Mouse (Mus musculus): ENCODE data around the gene Lnx2. TPM values are rescaled to one million over a fixed set of nuclear protein-coding genes. Genes with fewer than 3 reads are reported as not detected.

Gene Lnx2
- 48.3 and 54.5 TPM in 2 replicates for polyA plus RNA-seq (2012; rRNA removed)

DNA sequence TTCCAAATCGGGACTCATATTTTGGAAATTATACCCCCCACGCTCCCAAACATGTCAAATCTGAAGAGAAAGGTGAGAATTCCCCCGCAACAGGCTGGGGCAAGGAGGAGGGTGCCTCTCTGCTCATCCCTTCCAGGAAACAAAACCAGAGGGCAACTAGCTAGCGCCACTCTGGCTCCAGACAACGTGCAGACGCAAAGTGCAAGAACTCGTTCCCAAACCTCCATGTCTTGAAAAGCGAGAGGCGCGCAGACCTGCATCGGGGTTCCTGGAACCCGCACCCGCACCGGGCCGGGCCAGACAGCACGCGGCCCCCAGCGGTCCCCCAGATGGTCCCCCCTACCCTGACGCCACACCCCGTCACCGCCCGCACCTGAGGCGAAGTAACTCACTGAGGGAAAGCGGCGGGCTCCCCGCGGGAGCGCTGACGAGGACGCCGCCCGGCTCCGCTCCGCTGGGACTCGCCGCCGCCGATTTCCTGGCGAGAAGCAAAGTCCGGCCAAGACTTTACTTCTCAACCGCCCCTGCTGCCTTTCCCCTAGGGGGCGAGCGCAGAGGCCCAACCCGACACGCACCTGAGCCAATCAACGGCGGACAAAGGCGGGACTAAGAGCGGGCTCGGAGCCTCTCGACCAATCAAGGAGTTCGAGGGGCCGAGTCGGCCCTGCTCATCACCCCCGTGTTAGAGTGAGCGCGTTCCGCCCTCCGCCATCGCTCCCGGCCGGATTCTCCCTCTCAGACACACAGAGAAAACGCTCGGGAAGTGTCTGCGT, at the start of gene Lnx2:
Lnx2 (minus strand) TSS at position 561 of the 773 bp plus-strand sequence.
- under 1% methylated on average over 65 of the region's 65 CpGs for WGBS
- H3K4me3 ChIP-seq (ENCODE audit: control insufficient read depth, insufficient read depth, low read length), result peak within 1 kb of the TSS; percentile 93
- peak; percentile 99 for DNase-seq
- TF ChIP-seq CTCF (IDR thresholded peaks at IDR 0.05; ENCODE audit: borderline replicate concordance, control insufficient read depth, extremely low read depth, insufficient read depth, low read length, poor library complexity) (peak; percentile 80; the same call in 1 of the 2 replicates), POLR2A (IDR thresholded peaks at IDR 0.05; ENCODE audit: control insufficient read depth, extremely low read depth, insufficient read depth, low read length, poor library complexity) (peak; percentile 55)
- H3K36me3 ChIP-seq (ENCODE audit: control insufficient read depth, insufficient read depth, low read length), result no peaks in the 10 kb centered on the region; the same call in 1 of the 2 replicates
- no peaks in the 10 kb centered on the region for H3K27me3 ChIP-seq (ENCODE audit: control insufficient read depth, insufficient read depth, low read length)
- peaks cover 10% of the 10 kb centered on the region for H3K4me1 ChIP-seq (replicated peaks; ENCODE audit: control insufficient read depth, insufficient read depth, low read length)
- H3K27ac ChIP-seq (ENCODE audit: control insufficient read depth, insufficient read depth, low read length), result peak within 1 kb of the TSS; percentile 79

GRCm38 (mm10) chr5:147125542-147126185, 49.3 kb upstream of the Lnx2 start:
- WGBS, result 89% methylated on average over 13 of the region's 13 CpGs
- no peaks in the 10 kb centered on the region for H3K36me3 ChIP-seq (ENCODE audit: control insufficient read depth, insufficient read depth, low read length)
- H3K4me3 ChIP-seq (ENCODE audit: control insufficient read depth, insufficient read depth, low read length), result no peak overlapping the region
- no peak overlapping the region for H3K27ac ChIP-seq (ENCODE audit: control insufficient read depth, insufficient read depth, low read length)
- no peaks in the 10 kb centered on the region for H3K27me3 ChIP-seq (ENCODE audit: control insufficient read depth, insufficient read depth, low read length)
- no peak for DNase-seq
- TF ChIP-seq POLR2A (IDR thresholded peaks at IDR 0.05; ENCODE audit: control insufficient read depth, extremely low read depth, insufficient read depth, low read length, poor library complexity) (no peak), CTCF (IDR thresholded peaks at IDR 0.05; ENCODE audit: borderline replicate concordance, control insufficient read depth, extremely low read depth, insufficient read depth, low read length, poor library complexity) (no peak)
- no peaks in the 10 kb centered on the region for H3K4me1 ChIP-seq (replicated peaks; ENCODE audit: control insufficient read depth, insufficient read depth, low read length)

GRCm38 (mm10) chr5:147124794-147125193, 48.4 kb upstream of the Lnx2 start:
- no peak overlapping the region for H3K4me3 ChIP-seq (ENCODE audit: control insufficient read depth, insufficient read depth, low read length)
- WGBS, result 72% methylated on average over 9 of the region's 9 CpGs
- DNase-seq, result no peak
- H3K27me3 ChIP-seq (ENCODE audit: control insufficient read depth, insufficient read depth, low read length), result no peaks in the 10 kb centered on the region
- H3K27ac ChIP-seq (ENCODE audit: control insufficient read depth, insufficient read depth, low read length), result no peak overlapping the region
- TF ChIP-seq CTCF (IDR thresholded peaks at IDR 0.05; ENCODE audit: borderline replicate concordance, control insufficient read depth, extremely low read depth, insufficient read depth, low read length, poor library complexity), result no peak
- TF ChIP-seq POLR2A (IDR thresholded peaks at IDR 0.05; ENCODE audit: control insufficient read depth, extremely low read depth, insufficient read depth, low read length, poor library complexity), result no peak
- no peaks in the 10 kb centered on the region for H3K4me1 ChIP-seq (replicated peaks; ENCODE audit: control insufficient read depth, insufficient read depth, low read length)
- H3K36me3 ChIP-seq (ENCODE audit: control insufficient read depth, insufficient read depth, low read length), result no peaks in the 10 kb centered on the region

DNA sequence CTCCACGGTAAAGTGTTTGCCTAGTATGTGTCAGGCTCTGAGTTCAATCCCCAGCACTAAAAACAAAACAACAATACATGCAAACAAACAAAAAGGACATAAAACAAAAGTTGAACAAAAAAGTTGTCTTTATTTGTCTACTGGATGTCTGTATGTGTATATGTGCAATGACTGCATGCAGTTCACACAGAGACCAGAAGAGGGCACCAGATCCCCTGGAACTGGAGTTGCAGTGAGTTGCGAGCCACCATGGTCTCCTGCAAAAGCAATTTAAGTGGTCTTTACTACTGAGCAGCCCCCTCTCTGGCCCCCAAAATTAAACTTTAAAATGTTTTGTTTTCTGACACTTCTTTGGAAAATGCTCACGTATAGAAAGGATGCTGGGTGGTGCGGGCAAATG, 44.8 kb upstream of the Lnx2 start:
- WGBS, result 96% methylated on average over 4 of the region's 4 CpGs
- no peak overlapping the region for H3K4me3 ChIP-seq (ENCODE audit: control insufficient read depth, insufficient read depth, low read length)
- no peak overlapping the region for H3K27ac ChIP-seq (ENCODE audit: control insufficient read depth, insufficient read depth, low read length)
- no peak for TF ChIP-seq CTCF (IDR thresholded peaks at IDR 0.05; ENCODE audit: borderline replicate concordance, control insufficient read depth, extremely low read depth, insufficient read depth, low read length, poor library complexity)
- no peak for TF ChIP-seq POLR2A (IDR thresholded peaks at IDR 0.05; ENCODE audit: control insufficient read depth, extremely low read depth, insufficient read depth, low read length, poor library complexity)
- H3K27me3 ChIP-seq (ENCODE audit: control insufficient read depth, insufficient read depth, low read length), result no peaks in the 10 kb centered on the region
- H3K36me3 ChIP-seq (ENCODE audit: control insufficient read depth, insufficient read depth, low read length), result no peaks in the 10 kb centered on the region
- DNase-seq, result no peak
- no peaks in the 10 kb centered on the region for H3K4me1 ChIP-seq (replicated peaks; ENCODE audit: control insufficient read depth, insufficient read depth, low read length)

GRCm38 (mm10) chr5:147117027-147117426, 40.6 kb upstream of the Lnx2 start:
- WGBS, result 50% methylated on average over 6 of the region's 6 CpGs
- DNase-seq, result no peak
- H3K27ac ChIP-seq (ENCODE audit: control insufficient read depth, insufficient read depth, low read length), result no peak overlapping the region
- H3K36me3 ChIP-seq (ENCODE audit: control insufficient read depth, insufficient read depth, low read length), result peaks cover under 1% of the 10 kb centered on the region; the same call in 1 of the 2 replicates
- no peak overlapping the region for H3K4me3 ChIP-seq (ENCODE audit: control insufficient read depth, insufficient read depth, low read length)
- no peaks in the 10 kb centered on the region for H3K4me1 ChIP-seq (replicated peaks; ENCODE audit: control insufficient read depth, insufficient read depth, low read length)
- TF ChIP-seq POLR2A (IDR thresholded peaks at IDR 0.05; ENCODE audit: control insufficient read depth, extremely low read depth, insufficient read depth, low read length, poor library complexity), result no peak
- no peak for TF ChIP-seq CTCF (IDR thresholded peaks at IDR 0.05; ENCODE audit: borderline replicate concordance, control insufficient read depth, extremely low read depth, insufficient read depth, low read length, poor library complexity)
- H3K27me3 ChIP-seq (ENCODE audit: control insufficient read depth, insufficient read depth, low read length), result no peaks in the 10 kb centered on the region

DNA sequence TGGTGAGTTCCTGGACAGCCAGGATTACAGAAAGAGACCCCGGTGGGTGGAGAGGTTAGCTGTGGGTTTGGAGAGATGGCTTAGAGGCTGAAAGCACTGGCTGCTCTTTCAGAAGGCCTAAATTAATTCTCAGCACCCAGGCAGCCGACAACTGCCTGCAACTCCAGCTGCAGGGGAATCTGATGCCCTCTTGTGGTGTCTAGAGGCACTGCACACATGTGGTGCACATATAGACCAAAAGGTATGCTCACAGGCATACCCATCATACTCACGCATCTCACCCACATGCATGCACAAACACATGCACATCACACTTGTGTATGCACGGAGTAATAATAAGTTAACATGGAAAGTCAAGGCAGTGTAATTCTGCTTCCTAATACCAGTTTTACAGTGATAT, 39.2 kb upstream of the Lnx2 start:
- no peaks in the 10 kb centered on the region for H3K4me1 ChIP-seq (replicated peaks; ENCODE audit: control insufficient read depth, insufficient read depth, low read length)
- no peak for DNase-seq
- H3K27ac ChIP-seq (ENCODE audit: control insufficient read depth, insufficient read depth, low read length), result no peak overlapping the region
- H3K36me3 ChIP-seq (ENCODE audit: control insufficient read depth, insufficient read depth, low read length), result peaks cover 9% of the 10 kb centered on the region; the same call in 1 of the 2 replicates
- TF ChIP-seq CTCF (IDR thresholded peaks at IDR 0.05; ENCODE audit: borderline replicate concordance, control insufficient read depth, extremely low read depth, insufficient read depth, low read length, poor library complexity), result peak; percentile 32; the same call in 1 of the 2 replicates
- no peak for TF ChIP-seq POLR2A (IDR thresholded peaks at IDR 0.05; ENCODE audit: control insufficient read depth, extremely low read depth, insufficient read depth, low read length, poor library complexity)
- H3K4me3 ChIP-seq (ENCODE audit: control insufficient read depth, insufficient read depth, low read length), result no peak overlapping the region
- no peaks in the 10 kb centered on the region for H3K27me3 ChIP-seq (ENCODE audit: control insufficient read depth, insufficient read depth, low read length)
- WGBS, result 98% methylated on average over 4 of the region's 4 CpGs
